Mouse (Mus musculus) left cerebral cortex, postnatal 14 days (tissue): ENCODE measurements around the gene Gcnt1. TPM values are rescaled to one million over a fixed set of nuclear protein-coding genes. Genes with fewer than 3 reads are reported as not detected.

Source experiments
- DNase-seq, 2 experiments: peaks; one replicate each; pipeline ENCODE4 v3.0.0; 2021 to 2022; ENCODE audit warnings: low spot score in 2 of 2, mixed read lengths in 1 of 2
- intact Hi-C: fragments of 180-260 bp; cut with DNase I; formaldehyde crosslinking; loops from one replicate; pipeline ENCODE4 v1.15.1; 2025
- total RNA-seq, 2 experiments: library from RNA; stranded (reverse); gene quantifications; 2 replicates each; pipeline ENCODE4 v1.2.3; 2021

Gcnt1 gene
- total RNA-seq, 2 experiments from 2014 or later: 2.0 to 2.2 TPM

- intact Hi-C loops: no loop called here
- DNase-seq: no peak
These were observed 36.0 kb downstream of the Gcnt1 start for GRCm38 (mm10) chr19:17336646-17337045.

GRCm38 (mm10) chr19:17334644-17335333 is 37.9 kb downstream of the Gcnt1 start:
- intact Hi-C loops: no loop called here
- DNase-seq: no peak

- no peak for DNase-seq
These were observed 39.6 kb downstream of the Gcnt1 start for GRCm38 (mm10) chr19:17333043-17333442.

GRCm38 (mm10) chr19:17328916-17329315 is 43.7 kb downstream of the Gcnt1 start:
- intact Hi-C loops: no loop called here

More at GRCm38 (mm10) chr19:17333043-17333442, 39.6 kb downstream of the Gcnt1 start:
- intact Hi-C loops: no loop called here

GRCm38 (mm10) chr19:17327881-17328404 is 44.7 kb downstream of the Gcnt1 start:
- intact Hi-C loops: no loop called here
- DNase-seq: no peak

More at GRCm38 (mm10) chr19:17328916-17329315, 43.7 kb downstream of the Gcnt1 start:
- DNase-seq: no peak

GRCm38 (mm10) chr19:17323689-17324241 is 48.9 kb downstream of the Gcnt1 start:
- intact Hi-C loops: no loop called here
- DNase-seq: no peak

GRCm38 (mm10) chr19:17323006-17323688 is 49.5 kb downstream of the Gcnt1 start:
- DNase-seq: no peak
- intact Hi-C loops: no loop called here

- DNase-seq: no peak
- intact Hi-C loops: no loop called here
These were observed 52.9 kb downstream of the Gcnt1 start for GRCm38 (mm10) chr19:17319770-17320169.

- intact Hi-C loops: no loop called here
- no peak for DNase-seq
These were observed 53.9 kb downstream of the Gcnt1 start for GRCm38 (mm10) chr19:17318733-17319132.

GRCm38 (mm10) chr19:17316311-17317003 is 56.2 kb downstream of the Gcnt1 start:
- no peak for DNase-seq
- intact Hi-C loops: no loop called here

GRCm38 (mm10) chr19:17314451-17314850 is 58.2 kb downstream of the Gcnt1 start:
- DNase-seq: no peak
- intact Hi-C loops: no loop called here

GRCm38 (mm10) chr19:17313766-17314165 is 58.9 kb downstream of the Gcnt1 start:
- DNase-seq: no peak
- intact Hi-C loops: no loop called here

- intact Hi-C loops: no loop called here
- DNase-seq: no peak
These were observed 59.9 kb downstream of the Gcnt1 start for GRCm38 (mm10) chr19:17312671-17313180.

GRCm38 (mm10) chr19:17311501-17311900 is 61.1 kb downstream of the Gcnt1 start:
- intact Hi-C loops: no loop called here
- no peak for DNase-seq

GRCm38 (mm10) chr19:17311031-17311430 is 61.6 kb downstream of the Gcnt1 start:
- no peak for DNase-seq
- intact Hi-C loops: no loop called here

- DNase-seq: no peak
These were observed 76.6 kb downstream of the Gcnt1 start for GRCm38 (mm10) chr19:17296081-17296480.

GRCm38 (mm10) chr19:17295211-17295766 is 77.4 kb downstream of the Gcnt1 start:
- intact Hi-C loops: no loop called here
- no peak for DNase-seq

More at GRCm38 (mm10) chr19:17296081-17296480, 76.6 kb downstream of the Gcnt1 start:
- intact Hi-C loops: no loop called here

GRCm38 (mm10) chr19:17294136-17294535 is 78.5 kb downstream of the Gcnt1 start:
- intact Hi-C loops: no loop called here
- no peak for DNase-seq

- intact Hi-C loops: no loop called here
- no peak for DNase-seq
These were observed 83.1 kb downstream of the Gcnt1 start for GRCm38 (mm10) chr19:17289526-17289925.
